Mouse (Mus musculus): ENCODE results near the gene Nfia.

DNA sequence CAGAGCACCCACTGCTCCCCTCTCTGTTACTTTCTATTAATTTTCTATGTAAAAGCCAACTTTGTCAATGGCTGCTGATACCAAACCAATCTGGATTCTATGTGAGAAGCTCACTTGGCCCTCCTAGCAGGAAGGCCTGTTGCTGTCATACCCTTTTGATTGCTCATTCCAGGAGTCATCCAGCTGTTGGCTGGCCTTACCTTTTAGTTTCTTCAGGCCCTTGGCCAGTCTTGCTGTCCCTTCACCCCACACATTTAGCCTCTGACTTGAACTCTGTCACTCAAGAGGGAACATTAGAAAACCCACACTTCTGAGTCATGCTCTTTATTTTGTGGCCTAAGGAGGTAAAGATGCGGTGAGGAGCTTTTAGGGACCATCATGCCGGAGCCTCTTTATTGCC is 91.7 kb downstream of the Nfia start:
- no peak for TF ChIP-seq CTCF (IDR thresholded peaks at IDR 0.05; ENCODE audit: borderline replicate concordance, insufficient read depth, low read depth, low read length)
- no peak for TF ChIP-seq POLR2A (IDR thresholded peaks at IDR 0.05; ENCODE audit: borderline replicate concordance, insufficient read depth, low read length)
